Mouse (Mus musculus) testis, postnatal 10 days (tissue): ENCODE results near the gene Ifna2.

Experiments used
- DNase-seq: peaks from one replicate; pipeline ENCODE4 v3.0.0; 2021; ENCODE audit warnings: low spot score

Gene Ifna2

GRCm38 (mm10) chr4:88683812-88684211 is at the start of gene Ifna2:
Ifna2 (minus strand) TSS chr4:88683912.
- DNase-seq, result no peak

- DNase-seq, result no peak
These were observed 43.6 kb upstream of the Ifna2 start for GRCm38 (mm10) chr4:88727324-88727723.

GRCm38 (mm10) chr4:88726727-88727126 is 43.0 kb upstream of the Ifna2 start:
- no peak for DNase-seq

GRCm38 (mm10) chr4:88723497-88724090 is 39.9 kb upstream of the Ifna2 start:
- no peak for DNase-seq

- peak; percentile 94 for DNase-seq
These were observed 38.3 kb upstream of the Ifna2 start, which contains the start of the genes Gm26566 and Klhl9 for GRCm38 (mm10) chr4:88721791-88722721. Gm26566 (plus strand) TSS chr4:88721805. Klhl9 (minus strand) TSS chr4:88722465.

- no peak for DNase-seq
These were observed 35.0 kb upstream of the Ifna2 start for GRCm38 (mm10) chr4:88718715-88719114.

GRCm38 (mm10) chr4:88715059-88715458 is 31.3 kb upstream of the Ifna2 start:
- no peak for DNase-seq

- no peak for DNase-seq
These were observed 30.6 kb upstream of the Ifna2 start for GRCm38 (mm10) chr4:88714281-88714680.

GRCm38 (mm10) chr4:88707128-88707826 is 23.6 kb upstream of the Ifna2 start:
- DNase-seq, result no peak

GRCm38 (mm10) chr4:88705924-88706323 is 22.2 kb upstream of the Ifna2 start:
- DNase-seq, result no peak

GRCm38 (mm10) chr4:88699301-88699700 is 15.6 kb upstream of the Ifna2 start:
- no peak for DNase-seq

GRCm38 (mm10) chr4:88698781-88699180 is 15.1 kb upstream of the Ifna2 start:
- no peak for DNase-seq

- DNase-seq, result no peak
These were observed 14.0 kb upstream of the Ifna2 start for GRCm38 (mm10) chr4:88697753-88698152.

- no peak for DNase-seq
These were observed 13.4 kb upstream of the Ifna2 start for GRCm38 (mm10) chr4:88697108-88697507.

- peak; percentile 84 for DNase-seq
These were observed 12.6 kb upstream of the Ifna2 start for GRCm38 (mm10) chr4:88696237-88696884.

GRCm38 (mm10) chr4:88693392-88693791 is 9.7 kb upstream of the Ifna2 start:
- DNase-seq, result no peak

- DNase-seq, result no peak
These were observed 8.8 kb upstream of the Ifna2 start for GRCm38 (mm10) chr4:88692537-88692936.

- DNase-seq, result no peak
These were observed 7.5 kb upstream of the Ifna2 start, which contains the start of gene Ifnab for GRCm38 (mm10) chr4:88691259-88691658. Ifnab (minus strand) TSS chr4:88691359.

GRCm38 (mm10) chr4:88681353-88681752 is 2.4 kb downstream of the Ifna2 start:
- no peak for DNase-seq

GRCm38 (mm10) chr4:88680362-88680761 is 3.4 kb downstream of the Ifna2 start:
- no peak for DNase-seq

GRCm38 (mm10) chr4:88676824-88677223 is 6.9 kb downstream of the Ifna2 start, which contains the start of gene Ifna16:
Ifna16 (minus strand) TSS chr4:88676924.
- no peak for DNase-seq

GRCm38 (mm10) chr4:88655461-88655860 is 28.3 kb downstream of the Ifna2 start:
- DNase-seq, result no peak
